Mouse (Mus musculus): ENCODE measurements at regions not wholly inside any gene's neighbourhood (a gene's known extent, or its start where the extent isn't known, plus 50 kb on each side); places are given as distances from the start of the nearest gene placed in this dataset.

DNA sequence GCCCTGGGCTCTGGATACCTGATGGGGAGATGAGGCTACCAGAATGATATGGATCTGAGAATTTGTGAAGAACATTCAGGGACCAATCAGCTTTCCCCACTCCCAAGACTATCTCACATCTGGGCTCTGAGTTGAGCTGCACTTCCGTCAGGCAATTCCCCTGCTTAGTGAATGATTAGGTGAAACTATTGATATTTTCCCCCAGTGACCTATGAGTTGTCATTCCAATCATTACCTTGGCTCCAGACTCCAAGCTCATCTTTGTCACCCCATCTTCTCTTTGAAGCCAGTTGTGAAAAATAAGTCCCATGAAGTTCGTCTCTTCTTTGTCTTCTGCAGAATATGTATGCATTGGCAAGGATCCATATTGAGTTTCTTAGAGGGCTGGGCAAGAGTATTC, 76.1 kb upstream of the Lipc start:
- no peaks in the 10 kb centered on the region for H3K9me3 ChIP-seq (ENCODE audit: control insufficient read depth, low read length)
- TF ChIP-seq CTCF (IDR thresholded peaks at IDR 0.05; ENCODE audit: low read depth) (no peak), EP300 (optimal IDR thresholded peaks at IDR 0.05) (no peak)
- H3K9ac ChIP-seq (ENCODE audit: low read length) = no peak overlapping the region
- H3K36me3 ChIP-seq (ENCODE audit: control insufficient read depth, insufficient read depth, low read length) = no peaks in the 10 kb centered on the region
- no peaks in the 10 kb centered on the region for H3K27me3 ChIP-seq (ENCODE audit: control insufficient read depth, insufficient read depth, low read length)
- no peak for ATAC-seq (ENCODE audit: low FRiP score, low TSS enrichment)
- H3K4me3 ChIP-seq (ENCODE audit: low read depth, low read length) = no peak overlapping the region
- no peaks in the 10 kb centered on the region for H3K4me1 ChIP-seq (replicated peaks; ENCODE audit: control insufficient read depth, insufficient read depth)
- H3K4me2 ChIP-seq (replicated peaks; ENCODE audit: low read depth) = no peak overlapping the region
- 89% methylated on average over 2 of the region's 2 CpGs for WGBS
- no peak for DNase-seq (ENCODE audit: low spot score)
- no peak overlapping the region for H3K27ac ChIP-seq (replicated peaks)

DNA sequence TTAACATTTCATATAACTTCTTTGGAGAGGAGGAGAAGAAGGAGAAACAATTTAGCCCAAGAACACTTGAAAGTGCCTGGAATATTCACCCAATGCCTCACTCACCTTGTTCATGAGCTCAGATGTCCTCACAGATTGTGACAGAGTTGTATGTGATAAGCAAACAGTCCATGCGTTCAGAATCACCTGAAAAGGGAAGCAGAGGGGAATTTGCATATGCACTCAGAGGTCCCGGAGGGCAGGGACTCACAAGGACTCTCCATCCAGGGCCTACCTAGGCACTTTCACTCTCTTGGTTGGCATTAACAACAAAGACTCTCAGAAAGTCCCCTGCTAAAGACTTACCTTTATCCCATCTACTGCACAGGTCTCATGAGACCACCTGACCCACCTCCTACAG, 75.6 kb upstream of the Lipc start:
- Histone ChIP-seq H3K4me1 (replicated peaks; ENCODE audit: control insufficient read depth, insufficient read depth) (no peaks in the 10 kb centered on the region), H3K27ac (replicated peaks) (no peak overlapping the region), H3K9me3 (ENCODE audit: control insufficient read depth, low read length) (no peaks in the 10 kb centered on the region), H3K9ac (ENCODE audit: low read length) (no peak overlapping the region), H3K27me3 (ENCODE audit: control insufficient read depth, insufficient read depth, low read length) (no peaks in the 10 kb centered on the region), H3K4me2 (replicated peaks; ENCODE audit: low read depth) (no peak overlapping the region), H3K36me3 (ENCODE audit: control insufficient read depth, insufficient read depth, low read length) (no peaks in the 10 kb centered on the region), H3K4me3 (ENCODE audit: low read depth, low read length) (no peak overlapping the region)
- DNase-seq (ENCODE audit: low spot score) (no peak), ATAC-seq (ENCODE audit: low FRiP score, low TSS enrichment) (no peak)
- TF ChIP-seq EP300 (optimal IDR thresholded peaks at IDR 0.05) = no peak
- TF ChIP-seq CTCF (IDR thresholded peaks at IDR 0.05; ENCODE audit: low read depth) = no peak
- 60% methylated on average over 2 of the region's 2 CpGs for WGBS

DNA sequence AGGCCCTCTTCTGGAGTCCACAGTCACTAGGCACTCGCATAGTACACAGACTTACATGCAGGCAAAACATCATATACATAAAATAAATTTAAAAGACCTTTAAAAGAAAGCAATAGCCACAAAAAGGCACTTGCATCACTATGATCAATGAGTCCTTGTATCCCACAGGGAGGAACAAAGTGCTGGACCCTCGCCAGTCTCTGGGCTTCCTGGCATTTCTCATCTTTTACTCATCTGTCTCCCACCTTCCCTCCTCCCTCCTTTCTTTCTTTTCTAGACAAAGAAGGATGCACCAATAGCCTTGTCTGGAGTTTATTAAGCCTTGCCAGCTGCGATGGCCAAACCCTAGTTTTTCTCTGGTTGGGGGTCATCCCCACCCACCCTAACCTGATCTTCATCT, 73.2 kb upstream of the Lipc start:
- H3K9me3 ChIP-seq (ENCODE audit: control insufficient read depth, low read length) = no peaks in the 10 kb centered on the region
- ATAC-seq (ENCODE audit: low FRiP score, low TSS enrichment) (no peak), DNase-seq (ENCODE audit: low spot score) (no peak)
- H3K4me3 ChIP-seq (ENCODE audit: low read depth, low read length) = no peak overlapping the region
- H3K4me2 ChIP-seq (replicated peaks; ENCODE audit: low read depth) = no peak overlapping the region
- H3K36me3 ChIP-seq (ENCODE audit: control insufficient read depth, insufficient read depth, low read length) = no peaks in the 10 kb centered on the region
- no peak overlapping the region for H3K27ac ChIP-seq (replicated peaks)
- TF ChIP-seq CTCF (IDR thresholded peaks at IDR 0.05; ENCODE audit: low read depth) = no peak
- 72% methylated on average over 3 of the region's 3 CpGs for WGBS
- H3K27me3 ChIP-seq (ENCODE audit: control insufficient read depth, insufficient read depth, low read length) = no peaks in the 10 kb centered on the region
- no peak overlapping the region for H3K9ac ChIP-seq (ENCODE audit: low read length)
- H3K4me1 ChIP-seq (replicated peaks; ENCODE audit: control insufficient read depth, insufficient read depth) = no peaks in the 10 kb centered on the region

DNA sequence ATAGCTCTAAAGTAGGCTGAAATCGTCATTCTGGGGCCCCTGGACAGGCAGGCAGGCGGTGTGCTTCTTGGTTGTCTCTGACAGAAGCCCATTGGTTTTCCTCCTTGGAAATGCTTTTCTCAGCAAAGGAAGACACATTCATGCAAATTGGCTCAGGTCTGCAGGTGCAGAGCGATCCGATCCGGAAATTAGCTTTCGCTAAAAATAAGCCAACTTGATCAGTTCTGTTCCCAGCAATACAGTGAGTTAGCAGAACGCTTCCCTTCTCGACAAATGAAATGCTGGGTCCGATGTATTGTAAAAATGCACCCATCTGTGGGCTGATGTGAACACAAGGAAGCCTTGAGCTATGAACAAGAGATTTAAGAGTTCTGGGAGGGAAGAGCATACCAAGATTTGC, 66.2 kb upstream of the Lipc start:
- 76% methylated on average over 9 of the region's 9 CpGs for WGBS
- TF ChIP-seq EP300 (optimal IDR thresholded peaks at IDR 0.05) (no peak), CTCF (IDR thresholded peaks at IDR 0.05; ENCODE audit: low read depth) (no peak)
- Histone ChIP-seq H3K27ac (replicated peaks) (no peak overlapping the region), H3K36me3 (ENCODE audit: control insufficient read depth, insufficient read depth, low read length) (no peaks in the 10 kb centered on the region), H3K9me3 (ENCODE audit: control insufficient read depth, low read length) (no peaks in the 10 kb centered on the region), H3K4me2 (replicated peaks; ENCODE audit: low read depth) (no peak overlapping the region), H3K4me1 (replicated peaks; ENCODE audit: control insufficient read depth, insufficient read depth) (no peaks in the 10 kb centered on the region), H3K9ac (ENCODE audit: low read length) (no peak overlapping the region), H3K27me3 (ENCODE audit: control insufficient read depth, insufficient read depth, low read length) (no peaks in the 10 kb centered on the region), H3K4me3 (ENCODE audit: low read depth, low read length) (no peak overlapping the region)
- ATAC-seq (ENCODE audit: low FRiP score, low TSS enrichment) (no peak), DNase-seq (ENCODE audit: low spot score) (no peak)

DNA sequence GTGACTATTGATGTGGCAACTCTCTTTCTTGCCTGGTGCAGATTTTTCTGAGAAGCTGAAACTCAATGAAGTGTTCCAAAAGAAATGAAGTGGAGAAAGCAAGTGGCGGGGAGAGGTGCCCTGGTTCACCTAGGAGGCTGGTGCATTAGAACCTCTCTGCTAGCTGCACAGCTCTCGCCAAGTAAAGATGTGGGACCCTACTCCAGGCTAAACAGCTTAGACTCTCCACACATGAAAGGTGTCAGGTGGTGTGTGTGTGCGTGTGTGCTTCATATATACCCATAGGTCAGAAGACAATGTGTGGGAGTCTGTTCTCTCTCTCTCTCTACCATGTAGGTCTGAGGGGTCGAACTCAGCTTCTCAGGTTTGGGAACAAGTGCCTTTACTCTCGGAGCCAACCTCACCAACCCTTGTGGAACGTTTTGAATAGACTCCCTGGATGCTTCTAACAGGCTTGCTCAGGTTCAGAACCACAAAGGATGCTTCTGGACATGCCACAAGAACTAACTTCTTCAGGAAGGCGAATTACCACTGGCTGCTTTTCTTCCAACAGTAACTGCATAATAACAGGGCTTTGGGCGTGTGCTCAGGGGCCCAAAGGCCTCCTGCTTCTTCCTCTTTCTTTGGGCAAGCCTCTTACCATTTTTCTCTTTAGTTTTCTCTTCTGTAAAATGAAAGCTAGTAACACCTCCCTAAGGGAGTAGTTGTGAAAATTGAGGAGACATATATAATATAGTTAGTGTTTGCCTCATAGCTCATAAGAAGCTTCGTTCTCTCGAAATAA, 65.6 kb upstream of the Lipc start:
- H3K36me3 ChIP-seq (ENCODE audit: control insufficient read depth, insufficient read depth, low read length) = no peaks in the 10 kb centered on the region
- 83% methylated on average over 10 of the region's 10 CpGs for WGBS
- ATAC-seq (ENCODE audit: low FRiP score, low TSS enrichment) = no peak
- DNase-seq (ENCODE audit: low spot score) = no peak
- no peaks in the 10 kb centered on the region for H3K4me1 ChIP-seq (replicated peaks; ENCODE audit: control insufficient read depth, insufficient read depth)
- TF ChIP-seq EP300 (optimal IDR thresholded peaks at IDR 0.05) (no peak), CTCF (IDR thresholded peaks at IDR 0.05; ENCODE audit: low read depth) (no peak)
- no peak overlapping the region for H3K4me3 ChIP-seq (ENCODE audit: low read depth, low read length)
- H3K9ac ChIP-seq (ENCODE audit: low read length) = no peak overlapping the region
- H3K27ac ChIP-seq (replicated peaks) = no peak overlapping the region
- no peak overlapping the region for H3K4me2 ChIP-seq (replicated peaks; ENCODE audit: low read depth)
- no peaks in the 10 kb centered on the region for H3K27me3 ChIP-seq (ENCODE audit: control insufficient read depth, insufficient read depth, low read length)
- H3K9me3 ChIP-seq (ENCODE audit: control insufficient read depth, low read length) = no peaks in the 10 kb centered on the region

- Histone ChIP-seq H3K36me3 (ENCODE audit: control insufficient read depth, insufficient read depth, low read length) (no peaks in the 10 kb centered on the region), H3K9ac (ENCODE audit: low read length) (no peak overlapping the region), H3K4me1 (replicated peaks; ENCODE audit: control insufficient read depth, insufficient read depth) (no peaks in the 10 kb centered on the region), H3K4me2 (replicated peaks; ENCODE audit: low read depth) (no peak overlapping the region), H3K27ac (replicated peaks) (no peak overlapping the region), H3K4me3 (ENCODE audit: low read depth, low read length) (no peak overlapping the region), H3K27me3 (ENCODE audit: control insufficient read depth, insufficient read depth, low read length) (no peaks in the 10 kb centered on the region), H3K9me3 (ENCODE audit: control insufficient read depth, low read length) (no peaks in the 10 kb centered on the region)
- WGBS = 81% methylated on average over 3 of the region's 3 CpGs
- DNase-seq (ENCODE audit: low spot score) (peak; percentile 7), ATAC-seq (ENCODE audit: low FRiP score, low TSS enrichment) (no peak)
- TF ChIP-seq CTCF (IDR thresholded peaks at IDR 0.05; ENCODE audit: low read depth) (no peak), EP300 (optimal IDR thresholded peaks at IDR 0.05) (no peak)
These were observed 63.9 kb upstream of the Lipc start for GRCm38 (mm10) chr9:71015942-71016341.
